Mouse (Mus musculus) CD4-positive, CD25-positive, alpha-beta regulatory T cell (primary cell): ENCODE data around the gene Utp4. TPM values are rescaled to one million over a fixed set of nuclear protein-coding genes. Genes with fewer than 3 reads are reported as not detected.

Source experiments
- polyA plus RNA-seq: library from polyadenylated mRNA; unstranded; fragments of 100-300 nt; shearing (Covaris generic); gene quantifications from one replicate; pipeline ENCODE4 v1.2.1, GENCODE M21; 2017

Gene Utp4
- polyA plus RNA-seq = 59.9 TPM

GRCm38 (mm10) chr8:106893481-106894156 is at the start of gene Utp4:
Utp4 (plus strand) TSS chr8:106893636.

GRCm38 (mm10) chr8:106870051-106870450 is 23.4 kb upstream of the Utp4 start, which contains the start of gene Has3:
Has3 (plus strand) TSS chr8:106870242.

GRCm38 (mm10) chr8:106935324-106935869 is 42.0 kb downstream of the Utp4 start, which contains the start of gene Sntb2:
Sntb2 (plus strand) TSS chr8:106935750.

Other genes with a start within 250 kb of the Utp4 start
- gene Tango6, start 210.6 kb upstream of the Utp4 start, polyA plus RNA-seq = 12.4 TPM
- gene Has3, start 23.4 kb upstream of the Utp4 start, polyA plus RNA-seq = not detected
- gene Sntb2, start 42.1 kb downstream of the Utp4 start, polyA plus RNA-seq = 9.1 TPM
- 70.0 TPM for gene Vps4a, start 137.6 kb downstream of the Utp4 start, polyA plus RNA-seq
- 16.5 TPM for gene Pdf, start 155.0 kb downstream of the Utp4 start, polyA plus RNA-seq
- gene Cog8, start 163.1 kb downstream of the Utp4 start, polyA plus RNA-seq = 74.1 TPM
- gene Nip7, start 163.2 kb downstream of the Utp4 start, polyA plus RNA-seq = 82.4 TPM
- not detected for gene Tmed6, start 172.0 kb downstream of the Utp4 start, polyA plus RNA-seq
- 28.7 TPM for gene Terf2, start 202.9 kb downstream of the Utp4 start, polyA plus RNA-seq